Mouse (Mus musculus) embryo, embryonic 9.5 days (tissue): Measurements from ENCODE around the gene Btg1-ps1.
"Not testable (repeated sequence)": the region's sequence is repeated elsewhere in the genome, so short reads cannot be mapped to it uniquely, and the experiment has no call there.

Experiments used
- DNase-seq: peaks from one replicate; pipeline ENCODE4 v3.0.0-alpha.2; 2017; ENCODE audit errors: extremely low spot score

Btg1-ps1 gene

GRCm38 (mm10) chrX:38018597-38018996 is at the start of gene Btg1-ps1:
Gene Btg1-ps1 (minus strand): TSS chrX:38018815.
- not testable (repeated sequence) for DNase-seq

- DNase-seq, result no peak
Observed at GRCm38 (mm10) chrX:38066175-38066574, 47.6 kb upstream of the Btg1-ps1 start, which contains the start of gene Rhox10. Gene Rhox10 (plus strand): TSS chrX:38066475.

GRCm38 (mm10) chrX:38061544-38061943 is 42.9 kb upstream of the Btg1-ps1 start:
- DNase-seq, result no peak

GRCm38 (mm10) chrX:38043014-38043413 is 24.4 kb upstream of the Btg1-ps1 start, which contains the start of gene Btg1-ps2:
Gene Btg1-ps2 (minus strand): TSS chrX:38043114.
- not testable (repeated sequence) for DNase-seq

- no peak for DNase-seq
Observed at GRCm38 (mm10) chrX:38039666-38040065, 21.1 kb upstream of the Btg1-ps1 start.

GRCm38 (mm10) chrX:38033841-38034240 is 15.2 kb upstream of the Btg1-ps1 start:
- no peak for DNase-seq

- no peak for DNase-seq
Observed at GRCm38 (mm10) chrX:38008756-38009155, 9.9 kb downstream of the Btg1-ps1 start.
